ENCODE assay signal across 16 mouse cellular contexts in genomic region chr15:99417692-99418271, GRCm38 (mm10). TPM values are rescaled to one million over a fixed set of nuclear protein-coding genes. Genes with fewer than 3 reads are reported as not detected.
DNase-seq lines count a peak whose midpoint lies in the region; ATAC-seq and TF ChIP-seq lines count a peak whose summit lies in the region.
"Had no signal": no experiment of that assay in that cellular context is flagged by ENCODE, and none has a peak within 500 bp of the region (broad histone marks: within the 10 kb centered on the region; RNA-seq: fewer than 3 reads in every experiment).

No protein-coding gene starts in this region.

- no peaks in the 10 kb centered on the region for H3K27me3 ChIP-seq in heart, embryonic 10.5 days (ENCODE audit: insufficient read depth, poor library complexity, severe bottlenecking)
- no peaks in the 10 kb centered on the region for H3K27me3 ChIP-seq in lung, embryonic 14.5 days (ENCODE audit: insufficient read depth, low read length)
- H3K27me3 ChIP-seq in limb, embryonic 10.5 days (ENCODE audit: low read depth, poor library complexity, severe bottlenecking) = no peaks in the 10 kb centered on the region
- H3K27me3 ChIP-seq: liver, embryonic 12.5 days; Patski had no signal

- intact Hi-C loops in heart, postnatal 36 days (cut with DNase I) = no loop called here

- DNase-seq in heart, embryonic 10.5 days (ENCODE audit: low spot score) = peak; percentile 83
- DNase-seq in heart, postnatal 36 days = no peak
- DNase-seq in lung, embryonic 14.5 days = no peak
- no peak for DNase-seq in lung, postnatal 4 days
- DNase-seq in ES-CJ7 (ENCODE audit: low read depth, low spot score) = peak; percentile 62
- DNase-seq in limb, embryonic 10.5 days (ENCODE audit: low spot score) = no peak
- DNase-seq in cerebellum, adult 9-11 months = no peak
- DNase-seq in layer of hippocampus, adult 9-11 months = no peak
- DNase-seq: adrenal gland, adult 2 months; cerebellum, postnatal 10 days; kidney, postnatal 36 days; right cerebral cortex, postnatal 25 days; thymus, postnatal 25 days had no signal

- 19% methylated on average over 17 of the region's 17 CpGs for WGBS in heart, embryonic 10.5 days
- WGBS in lung, embryonic 14.5 days = 15% methylated on average over 17 of the region's 17 CpGs
- 39% methylated on average over 17 of the region's 17 CpGs for WGBS in limb, embryonic 10.5 days

- H3K9me3 ChIP-seq in heart, embryonic 10.5 days = no peaks in the 10 kb centered on the region
- H3K9me3 ChIP-seq in lung, embryonic 14.5 days (ENCODE audit: low read depth, low read length) = no peaks in the 10 kb centered on the region
- no peaks in the 10 kb centered on the region for H3K9me3 ChIP-seq in limb, embryonic 10.5 days (replicated peaks)
- H3K9me3 ChIP-seq: liver, embryonic 12.5 days had no signal

- H3K9ac ChIP-seq in lung, embryonic 14.5 days = peak overlapping the region; percentile 15; the same call in 1 of the 2 replicates
- H3K9ac ChIP-seq: liver, embryonic 12.5 days had no signal

- H3K4me1 ChIP-seq in heart, embryonic 10.5 days = peaks cover 43% of the 10 kb centered on the region
- H3K4me1 ChIP-seq in lung, embryonic 14.5 days (ENCODE audit: insufficient read depth) = no peaks in the 10 kb centered on the region; the same call in 1 of the 2 replicates
- peaks cover 43% of the 10 kb centered on the region for H3K4me1 ChIP-seq in limb, embryonic 10.5 days

- H3K4me3 ChIP-seq in heart, embryonic 10.5 days = 0 out of 2 replicates have a peak overlapping the region, but pooled peaks have one; percentile 18
- H3K4me3 ChIP-seq in lung, embryonic 14.5 days (ENCODE audit: low read depth, low read length) = no peak overlapping the region
- no peak overlapping the region for H3K4me3 ChIP-seq in limb, embryonic 10.5 days
- H3K4me3 ChIP-seq: liver, embryonic 12.5 days had no signal

- H3K27ac ChIP-seq in heart, embryonic 10.5 days = peak overlapping the region; percentile 74
- H3K27ac ChIP-seq in lung, embryonic 14.5 days (ENCODE audit: low read depth) = peak overlapping the region; percentile 50; the same call in 1 of the 2 replicates
- peak overlapping the region; percentile 63; the same call in 1 of the 2 replicates for H3K27ac ChIP-seq in limb, embryonic 10.5 days
- H3K27ac ChIP-seq: liver, embryonic 12.5 days had no signal

- ATAC-seq in lung, embryonic 14.5 days (ENCODE audit: insufficient read depth) = no peak
- ATAC-seq: intestine, postnatal 0 days; liver, embryonic 12.5 days; Patski had no signal

- H3K36me3 ChIP-seq in heart, embryonic 10.5 days = peaks cover 14% of the 10 kb centered on the region
- H3K36me3 ChIP-seq in lung, embryonic 14.5 days (ENCODE audit: insufficient read depth) = peaks cover 11% of the 10 kb centered on the region; the same call in 1 of the 2 replicates
- H3K36me3 ChIP-seq in limb, embryonic 10.5 days = peaks cover 19% of the 10 kb centered on the region

- H3K4me2 ChIP-seq in lung, embryonic 14.5 days = no peak overlapping the region

- no peak for TF ChIP-seq CTCF in lung, embryonic 14.5 days (IDR thresholded peaks at IDR 0.05; ENCODE audit: low read depth)

RNA-seq across cellular contexts. Expression of gene Tmbim6, which starts 25.1 kb away (rescaled TPM):
- polyA plus RNA-seq in heart, embryonic 10.5 days (2016; fragmentation: Nextera tagmentation; extraction: Ambion mirVana) = 295 and 308 TPM in 2 replicates
- total RNA-seq in heart, postnatal 36 days (2021) = 100 to 1,000 TPM; 233 to 243 TPM
- polyA plus RNA-seq in lung, embryonic 14.5 days (2014; fragmentation: Nextera tagmentation; extraction: Ambion mirVana) = 327 and 339 TPM in 2 replicates
- 272 and 296 TPM in 2 replicates for polyA plus RNA-seq in limb, embryonic 10.5 days (2016; fragmentation: Nextera tagmentation; extraction: Ambion mirVana)

RNA-seq across cellular contexts. Expression of gene Nckap5l, which starts 39.8 kb away (rescaled TPM):
- polyA plus RNA-seq in heart, embryonic 10.5 days (2016; fragmentation: Nextera tagmentation; extraction: Ambion mirVana) = 10.7 and 12.8 TPM in 2 replicates
- 1 to 10 TPM; 6.9 to 8.8 TPM for total RNA-seq in heart, postnatal 36 days (2021)
- polyA plus RNA-seq in lung, embryonic 14.5 days (2014; fragmentation: Nextera tagmentation; extraction: Ambion mirVana) = 11.0 and 14.4 TPM in 2 replicates
- 16.3 and 17.4 TPM in 2 replicates for polyA plus RNA-seq in limb, embryonic 10.5 days (2016; fragmentation: Nextera tagmentation; extraction: Ambion mirVana)

RNA-seq across cellular contexts. Expression of gene Fmnl3, which starts 47.5 kb away (rescaled TPM):
- 14.3 and 17.5 TPM in 2 replicates for polyA plus RNA-seq in heart, embryonic 10.5 days (2016; fragmentation: Nextera tagmentation; extraction: Ambion mirVana)
- total RNA-seq in heart, postnatal 36 days (2021) = 10 to 100 TPM; 19.0 to 22.3 TPM
- 31.7 and 33.5 TPM in 2 replicates for polyA plus RNA-seq in lung, embryonic 14.5 days (2014; fragmentation: Nextera tagmentation; extraction: Ambion mirVana)
- polyA plus RNA-seq in limb, embryonic 10.5 days (2016; fragmentation: Nextera tagmentation; extraction: Ambion mirVana) = 30.4 and 42.2 TPM in 2 replicates

RNA-seq across cellular contexts. Expression of gene Bcdin3d, which starts 56.7 kb away (rescaled TPM):
- polyA plus RNA-seq in heart, embryonic 10.5 days (2016; fragmentation: Nextera tagmentation; extraction: Ambion mirVana) = 11.8 and 13.7 TPM in 2 replicates
- total RNA-seq in heart, postnatal 36 days (2021) = 1 to 10 TPM; 3.2 to 3.4 TPM
- 13.2 and 16.1 TPM in 2 replicates for polyA plus RNA-seq in lung, embryonic 14.5 days (2014; fragmentation: Nextera tagmentation; extraction: Ambion mirVana)
- 15.9 and 19.4 TPM in 2 replicates for polyA plus RNA-seq in limb, embryonic 10.5 days (2016; fragmentation: Nextera tagmentation; extraction: Ambion mirVana)

Comparison
In these comparisons a context has a peak if more than half of its experiments do, and no peak if none do; other contexts are left out.
1. DNase-seq: peak in heart, embryonic 10.5 days (single experiment) and ES-CJ7 (single experiment); none in heart, postnatal 36 days (0 of 2), lung, embryonic 14.5 days (single experiment), lung, postnatal 4 days (0 of 2), limb, embryonic 10.5 days (single experiment), cerebellum, adult 9-11 months (single experiment) and layer of hippocampus, adult 9-11 months (single experiment).
2. Peak in every context shown above with its lines, with median percentiles within 50 percentile points of each other: H3K27ac ChIP-seq.